Mouse (Mus musculus) cerebellum, adult 11-12 months (tissue): ENCODE measurements around the gene Tmem235.

Experiments used
- DNase-seq: peaks from one replicate; pipeline ENCODE4 v3.0.0; 2022

The Tmem235 gene

GRCm38 (mm10) chr11:117871376-117871775 lies 10.8 kb downstream of the Tmem235 start:
- no peak for DNase-seq

- no peak for DNase-seq
Observed at GRCm38 (mm10) chr11:117871911-117872584, 11.5 kb downstream of the Tmem235 start.

GRCm38 (mm10) chr11:117872861-117873608 lies 12.5 kb downstream of the Tmem235 start, which contains the start of gene Tha1:
Gene Tha1, minus strand, starts transcription at chr11:117873481.
- peak; percentile 87 for DNase-seq

GRCm38 (mm10) chr11:117874419-117874818 lies 13.9 kb downstream of the Tmem235 start:
- DNase-seq, result no peak

- no peak for DNase-seq
Observed at GRCm38 (mm10) chr11:117875681-117876080, 15.1 kb downstream of the Tmem235 start.

GRCm38 (mm10) chr11:117877917-117878745 lies 17.6 kb downstream of the Tmem235 start:
- DNase-seq, result peak; percentile 42

- DNase-seq, result no peak
Observed at GRCm38 (mm10) chr11:117878892-117879291, 18.3 kb downstream of the Tmem235 start.

- no peak for DNase-seq
Observed at GRCm38 (mm10) chr11:117879676-117880075, 19.1 kb downstream of the Tmem235 start.

- peak; percentile 53 for DNase-seq
Observed at GRCm38 (mm10) chr11:117880336-117880976, 19.9 kb downstream of the Tmem235 start.

GRCm38 (mm10) chr11:117880977-117881358 lies 20.4 kb downstream of the Tmem235 start:
- DNase-seq, result no peak

- no peak for DNase-seq
Observed at GRCm38 (mm10) chr11:117881787-117882186, 21.2 kb downstream of the Tmem235 start.

GRCm38 (mm10) chr11:117882208-117882607 lies 21.7 kb downstream of the Tmem235 start:
- no peak for DNase-seq

GRCm38 (mm10) chr11:117886000-117886399 lies 25.4 kb downstream of the Tmem235 start:
- no peak for DNase-seq

GRCm38 (mm10) chr11:117888168-117888852 lies 27.8 kb downstream of the Tmem235 start:
- DNase-seq, result no peak

GRCm38 (mm10) chr11:117888853-117889822 lies 28.6 kb downstream of the Tmem235 start:
- DNase-seq, result no peak

GRCm38 (mm10) chr11:117889887-117890340 lies 29.4 kb downstream of the Tmem235 start:
- no peak for DNase-seq

- DNase-seq, result no peak
Observed at GRCm38 (mm10) chr11:117890519-117891282, 30.1 kb downstream of the Tmem235 start.

- no peak for DNase-seq
Observed at GRCm38 (mm10) chr11:117891581-117892175, 31.1 kb downstream of the Tmem235 start.

GRCm38 (mm10) chr11:117892199-117892598 lies 31.6 kb downstream of the Tmem235 start:
- no peak for DNase-seq

GRCm38 (mm10) chr11:117894676-117895075 lies 34.1 kb downstream of the Tmem235 start:
- no peak for DNase-seq
